Mouse (Mus musculus) thymus, postnatal 25 days (tissue): Measurements from ENCODE around the gene Ssbp4.
A peak's percentile ranks its signal among the peaks of the same experiment; 100 is the strongest.

Experiments used
- DNase-seq: peaks from one replicate; pipeline ENCODE4 v3.0.0; 2022

Gene Ssbp4

GRCm38 (mm10) chr8:70608749-70609367, at the start of gene Ssbp4:
Gene Ssbp4 (minus strand): TSS chr8:70608872.
- DNase-seq: no peak

GRCm38 (mm10) chr8:70657739-70658138, 49.1 kb upstream of the Ssbp4 start:
- DNase-seq: no peak

- DNase-seq: no peak
These were observed 48.5 kb upstream of the Ssbp4 start for GRCm38 (mm10) chr8:70657214-70657613.

- no peak for DNase-seq
These were observed 47.6 kb upstream of the Ssbp4 start for GRCm38 (mm10) chr8:70656193-70656790.

GRCm38 (mm10) chr8:70655469-70655868, 46.8 kb upstream of the Ssbp4 start:
- no peak for DNase-seq

GRCm38 (mm10) chr8:70654121-70654520, 45.4 kb upstream of the Ssbp4 start:
- no peak for DNase-seq

- peak; percentile 63 for DNase-seq
These were observed 44.6 kb upstream of the Ssbp4 start for GRCm38 (mm10) chr8:70653226-70653625.

GRCm38 (mm10) chr8:70650351-70650750, 41.7 kb upstream of the Ssbp4 start:
- DNase-seq: no peak

- DNase-seq: no peak
These were observed 40.7 kb upstream of the Ssbp4 start for GRCm38 (mm10) chr8:70649324-70649723.

- DNase-seq: no peak
These were observed 40.2 kb upstream of the Ssbp4 start for GRCm38 (mm10) chr8:70648921-70649320.

GRCm38 (mm10) chr8:70648164-70648442, 39.4 kb upstream of the Ssbp4 start:
- DNase-seq: no peak

- no peak for DNase-seq
These were observed 38.9 kb upstream of the Ssbp4 start for GRCm38 (mm10) chr8:70647343-70648163.

GRCm38 (mm10) chr8:70646775-70647174, 38.1 kb upstream of the Ssbp4 start:
- DNase-seq: no peak

GRCm38 (mm10) chr8:70646369-70646768, 37.7 kb upstream of the Ssbp4 start:
- no peak for DNase-seq

- no peak for DNase-seq
These were observed 37.0 kb upstream of the Ssbp4 start for GRCm38 (mm10) chr8:70645501-70646224.

- no peak for DNase-seq
These were observed 35.4 kb upstream of the Ssbp4 start for GRCm38 (mm10) chr8:70644065-70644464.

GRCm38 (mm10) chr8:70643019-70643418, 34.3 kb upstream of the Ssbp4 start:
- no peak for DNase-seq

GRCm38 (mm10) chr8:70638752-70639151, 30.1 kb upstream of the Ssbp4 start:
- DNase-seq: no peak

GRCm38 (mm10) chr8:70636838-70637237, 28.2 kb upstream of the Ssbp4 start:
- DNase-seq: no peak

- no peak for DNase-seq
These were observed 26.9 kb upstream of the Ssbp4 start for GRCm38 (mm10) chr8:70635527-70635926.

GRCm38 (mm10) chr8:70634066-70634465, 25.4 kb upstream of the Ssbp4 start:
- DNase-seq: no peak

- DNase-seq: no peak
These were observed 23.7 kb upstream of the Ssbp4 start, which contains the start of gene Gdf15 for GRCm38 (mm10) chr8:70632346-70632892. Gene Gdf15 (minus strand): TSS chr8:70632456.

GRCm38 (mm10) chr8:70631436-70631835, 22.8 kb upstream of the Ssbp4 start:
- no peak for DNase-seq
